Mouse (Mus musculus): Measurements from ENCODE around the gene Gm21818.

The Gm21818 gene

DNA sequence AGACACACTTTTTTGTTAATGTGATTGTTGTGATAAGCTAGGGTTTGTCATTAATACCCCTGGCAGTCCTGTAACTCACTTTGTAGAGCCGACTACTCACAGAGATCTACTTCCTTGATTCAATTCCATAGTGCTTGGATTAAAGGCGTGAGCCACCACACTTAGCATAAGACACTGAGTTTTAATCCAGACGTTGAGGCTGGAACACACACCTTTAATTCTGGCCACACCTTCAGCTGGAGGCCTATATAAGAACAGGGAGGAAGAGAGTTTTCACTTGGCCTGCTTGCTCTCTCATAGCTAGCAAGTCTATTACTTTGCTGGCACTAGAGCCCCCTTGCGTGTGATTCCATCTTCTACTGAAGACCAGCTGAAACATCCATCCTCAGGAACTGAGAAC is at the start of gene Gm21818:
TSS of gene Gm21818 (plus strand) at position 301 of the 400 bp plus-strand sequence.
- WGBS: 80% methylated on average over 4 of the region's 4 CpGs

DNA sequence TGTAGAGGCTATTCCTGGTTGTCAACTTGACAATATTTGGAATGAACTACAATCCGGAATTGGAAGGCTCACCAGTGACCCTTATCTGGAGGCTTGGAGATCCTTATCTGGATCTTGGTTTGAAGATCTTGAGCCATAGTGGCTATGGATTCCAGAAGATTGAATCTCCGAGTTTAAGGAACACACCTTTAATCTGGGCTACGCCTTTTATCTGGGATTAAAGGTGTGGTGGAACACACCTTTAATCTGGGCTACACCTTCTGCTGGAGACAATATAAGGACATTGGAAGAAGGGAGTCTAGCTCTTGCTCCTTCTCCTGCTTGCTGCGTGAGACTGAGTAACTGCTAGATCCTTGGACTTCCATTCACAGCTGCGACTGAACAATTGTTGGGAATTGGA is 32.3 kb upstream of the Gm21818 start, which contains the start of gene Gm20767:
TSS of gene Gm20767 (plus strand) at position 301 of the 400 bp plus-strand sequence.
- 100% methylated on average over 1 of the region's 5 CpGs for WGBS

DNA sequence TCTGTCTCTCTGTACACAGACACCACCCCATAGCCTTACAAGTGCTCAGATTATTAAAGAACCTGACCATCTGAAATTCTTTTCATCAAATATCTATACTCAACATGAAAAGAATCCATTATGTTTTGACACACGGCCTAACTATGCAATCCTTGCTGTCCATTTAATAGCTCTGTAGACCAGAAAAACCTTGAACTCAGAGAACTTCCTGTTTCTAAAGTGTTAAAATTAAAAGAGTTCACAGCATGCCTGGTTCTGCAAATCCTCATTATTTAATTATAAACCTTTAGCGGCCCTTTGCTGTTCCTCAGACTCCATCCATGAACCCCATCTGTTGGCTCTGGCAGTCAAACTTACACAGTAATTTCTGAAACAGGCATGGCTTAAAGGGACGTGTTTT is 29.9 kb upstream of the Gm21818 start:
- 77% methylated on average over 2 of the region's 3 CpGs for WGBS

DNA sequence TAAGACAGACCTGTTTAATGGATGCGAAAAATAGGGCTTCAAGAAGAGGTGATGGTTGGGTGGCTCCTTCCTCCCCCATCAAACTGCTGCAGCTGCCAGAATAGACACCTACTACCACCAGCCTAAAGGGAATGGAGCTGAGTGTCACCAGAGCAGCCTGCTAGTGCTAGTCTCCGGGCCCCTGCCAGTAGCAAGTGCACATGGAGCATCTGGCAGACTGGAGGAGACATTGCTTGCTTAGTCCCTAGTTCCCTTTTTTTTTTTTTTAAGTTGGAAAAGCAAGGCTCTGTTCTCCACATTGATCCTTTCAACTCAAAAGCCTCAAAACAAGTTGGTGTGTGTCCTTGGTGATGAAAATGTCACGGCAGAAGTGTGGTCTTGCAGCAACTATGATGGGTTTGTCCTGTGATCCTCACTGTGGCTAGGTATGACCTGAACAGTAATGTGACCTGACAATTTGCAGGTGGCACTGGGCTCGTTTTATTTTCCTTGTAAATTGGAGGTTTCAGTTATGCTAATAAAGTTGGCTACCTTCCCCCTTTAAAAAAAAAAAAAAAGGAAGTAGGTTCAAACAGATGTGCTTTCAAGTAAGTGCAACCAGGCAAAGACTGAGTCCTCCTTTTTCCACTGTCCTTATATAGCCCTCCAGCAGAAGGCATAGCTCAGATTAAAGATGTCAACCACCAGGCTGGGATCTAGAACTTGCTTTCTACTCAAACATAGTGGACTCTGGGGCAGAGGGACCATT is 22.4 kb upstream of the Gm21818 start:
- 65% methylated on average over 3 of the region's 4 CpGs for WGBS

DNA sequence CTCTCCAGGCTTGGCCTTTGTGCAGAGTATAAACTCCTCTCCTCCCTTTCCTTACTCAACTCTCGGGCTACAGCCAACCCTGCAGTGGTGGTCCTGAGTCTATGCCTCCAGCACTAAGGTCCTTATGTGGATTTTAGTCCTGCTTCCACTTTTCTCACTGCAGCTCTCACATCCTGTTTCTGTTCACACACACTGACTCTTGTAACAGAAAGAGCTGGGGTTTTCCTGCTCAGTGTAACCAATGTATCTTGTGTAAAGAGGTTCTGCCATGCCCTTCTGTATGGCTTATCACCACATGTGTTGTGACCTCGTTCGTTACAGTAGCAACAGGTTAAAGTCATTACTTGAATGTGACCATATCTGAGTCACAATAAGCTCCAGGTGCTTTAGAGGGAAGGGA is 21.6 kb upstream of the Gm21818 start:
- WGBS: 49% methylated on average over 3 of the region's 3 CpGs

DNA sequence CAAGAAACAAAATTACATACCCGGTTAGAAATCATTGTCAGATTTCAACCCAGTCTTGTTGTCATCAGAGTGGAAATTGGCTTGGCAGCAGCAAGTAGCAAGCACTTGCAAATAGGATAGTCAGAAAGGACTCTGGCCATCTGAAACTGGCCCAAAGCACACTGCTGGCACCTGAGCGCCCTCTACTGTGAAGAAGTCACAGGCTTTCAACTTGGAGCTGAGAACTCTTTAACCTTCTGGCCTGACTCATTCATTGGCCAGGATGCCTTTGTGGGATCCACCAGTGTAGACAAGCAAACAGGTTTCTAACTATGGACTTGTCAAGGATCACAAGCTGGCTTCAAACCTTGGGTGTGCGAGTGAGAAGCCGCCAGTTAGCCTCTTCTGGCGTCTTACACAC is 3.9 kb upstream of the Gm21818 start:
- WGBS: 54% methylated on average over 5 of the region's 5 CpGs

DNA sequence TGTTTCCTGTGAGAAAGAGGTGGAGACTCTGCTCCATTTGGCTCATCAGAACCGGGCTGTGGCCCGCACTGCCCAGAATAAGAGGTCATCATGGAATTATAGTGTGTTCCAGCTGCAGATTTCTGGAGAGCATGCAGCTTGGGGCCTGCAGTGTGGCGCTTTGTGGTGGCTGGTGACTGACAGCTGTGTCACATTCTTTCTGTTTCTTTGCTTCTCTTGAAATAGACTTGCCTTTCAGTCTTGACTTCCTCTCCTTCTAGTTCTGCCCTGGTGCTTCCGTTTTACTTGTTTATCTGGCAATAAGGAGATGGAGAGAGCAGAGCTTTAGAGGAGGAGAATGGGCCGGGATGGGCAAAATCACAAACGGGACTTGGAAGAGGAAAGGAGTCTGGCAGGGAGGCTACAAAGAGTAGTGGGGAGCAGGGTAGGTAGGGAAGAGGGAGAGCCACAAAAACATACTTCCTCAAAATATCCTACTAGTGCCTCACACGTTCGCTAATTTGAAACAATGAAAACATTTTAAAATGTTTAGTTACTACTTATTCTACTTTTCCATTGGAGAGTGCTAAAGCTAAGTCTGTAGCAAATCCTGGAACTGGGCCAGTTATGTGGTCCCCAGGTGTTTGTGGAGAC is 24.1 kb downstream of the Gm21818 start:
- WGBS: 83% methylated on average over 7 of the region's 8 CpGs

DNA sequence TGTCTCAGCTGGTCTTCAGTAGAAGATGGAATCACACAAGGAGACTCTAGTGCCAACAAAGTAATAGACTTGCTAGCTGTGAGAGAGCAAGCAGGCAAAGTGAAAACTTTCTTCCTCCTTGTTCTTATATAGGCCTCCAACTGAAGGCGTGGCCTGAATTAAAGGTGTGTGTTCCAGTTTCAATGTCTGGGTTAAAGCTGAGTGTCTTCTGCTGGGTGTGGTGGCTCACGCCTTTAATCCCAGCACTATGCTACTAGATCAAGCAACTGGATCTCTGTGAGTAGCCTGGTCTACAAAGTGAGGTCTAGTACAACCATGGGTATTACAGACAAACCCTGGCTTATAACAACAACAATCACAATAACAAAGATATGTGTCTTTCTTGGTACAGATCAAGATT is 43.6 kb downstream of the Gm21818 start, which contains the start of gene Gm21762:
TSS of gene Gm21762 (minus strand) at position 101 of the 400 bp plus-strand sequence.
- no CpG with 5 or more reads among the region's 2 CpGs for WGBS

DNA sequence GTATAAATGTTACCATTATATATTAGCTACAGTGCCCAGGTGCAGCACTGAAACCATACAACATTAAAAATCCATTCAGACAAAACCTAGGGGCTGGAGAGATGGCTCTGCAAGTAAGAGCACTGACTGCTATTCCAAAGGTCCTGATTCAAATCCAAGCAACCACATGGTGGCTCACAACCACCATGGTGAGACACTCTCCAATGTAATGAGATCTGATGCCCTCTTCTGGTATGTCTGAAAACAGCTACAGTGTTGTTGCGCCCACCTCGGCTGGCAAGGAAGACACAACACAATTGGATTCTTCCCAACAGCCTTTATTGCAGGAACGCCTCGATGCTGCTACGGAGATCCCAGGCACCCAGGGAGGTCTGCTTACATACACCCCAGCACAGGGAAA is 48.7 kb downstream of the Gm21818 start:
- 86% methylated on average over 5 of the region's 5 CpGs for WGBS

DNA sequence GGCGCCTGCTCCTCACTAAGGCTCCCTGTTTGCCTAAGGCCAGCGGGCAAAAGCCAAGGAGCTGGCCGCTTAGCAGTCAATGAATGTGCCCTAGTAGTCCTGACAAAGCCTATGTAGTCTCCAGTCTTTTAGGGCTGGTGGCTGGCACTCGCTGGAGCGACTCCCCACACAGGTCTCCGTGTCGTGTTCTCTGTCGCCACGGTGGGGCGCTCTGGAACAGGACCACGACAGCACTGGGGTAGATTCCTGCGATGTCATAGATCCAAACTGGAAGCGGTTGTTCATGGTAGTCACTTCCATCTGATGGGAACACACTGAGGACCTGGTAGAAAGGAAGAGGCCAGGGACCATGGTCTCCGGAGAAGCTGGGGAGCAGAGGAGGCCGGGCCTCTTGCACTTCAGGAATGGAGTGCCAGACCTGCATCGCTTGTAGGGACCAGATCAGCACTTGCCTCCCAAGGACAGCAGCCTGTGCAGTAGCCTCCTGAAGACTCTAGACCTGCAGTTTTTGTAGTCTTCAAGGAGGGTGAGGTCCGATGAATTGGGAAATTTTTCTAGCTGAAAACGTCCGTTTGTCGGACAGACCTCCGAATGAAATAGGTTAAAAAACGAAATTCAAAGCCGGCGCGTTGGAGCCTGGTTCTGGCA is 50.9 kb downstream of the Gm21818 start:
- 93% methylated on average over 16 of the region's 25 CpGs for WGBS

All from cerebral cortex, adult 2 months (tissue).